Mouse (Mus musculus) bone marrow, adult 2 months (tissue): ENCODE results near the gene Rorc.

ENCODE experiments used
- CTCF ChIP-seq: fragments of 200-500 bp; IDR thresholded peaks from 2 replicates; pipeline ENCODE4 v1.5.1; 2011; ENCODE audit warnings: low read length, control low read depth; ENCODE audit not compliant: control insufficient read depth, insufficient read depth
- POLR2A ChIP-seq: fragments of 200-500 bp; IDR thresholded peaks from 2 replicates; pipeline ENCODE4 v1.6.1; 2011; ENCODE audit warnings: low read depth, mild to moderate bottlenecking, control low read depth, low read length, borderline replicate concordance; ENCODE audit not compliant: control insufficient read depth

- TF ChIP-seq CTCF = no peak
- TF ChIP-seq POLR2A = no peak
Measured at GRCm38 (mm10) chr3:94338522-94338921, 34.1 kb upstream of the Rorc start.
